Mouse (Mus musculus) left cerebral cortex, adult 18-20 months (tissue): ENCODE results near the gene Gm43638. TPM values are rescaled to one million over a fixed set of nuclear protein-coding genes. Genes with fewer than 3 reads are reported as not detected.
"Not testable (repeated sequence)": the region's sequence is repeated elsewhere in the genome, so short reads cannot be mapped to it uniquely, and the experiment has no call there.

Experiments used
- DNase-seq, 2 experiments: peaks; one replicate each; pipeline ENCODE4 v3.0.0; 2021 to 2022; ENCODE audit warnings: low spot score in 2 of 2, mixed read lengths in 1 of 2
- long read RNA-seq, 2 experiments: library from polyadenylated mRNA; stranded (forward); transcript quantifications; one replicate each; pipeline ENCODE4 v2.0.0; 2021
- total RNA-seq, 2 experiments: library from RNA; stranded (reverse); gene quantifications; 2 replicates each; pipeline ENCODE4 v1.2.3; 2021

Gm43638 gene
- not detected for total RNA-seq
- long read RNA-seq, experiment 1, result 0 reads
- long read RNA-seq, experiment 2, result 0 reads

- not testable (repeated sequence) for DNase-seq
Observed at GRCm38 (mm10) chr5:87486706-87487105, at the start of gene Gm43638. TSS of gene Gm43638 (minus strand) at chr5:87486806.

DNA sequence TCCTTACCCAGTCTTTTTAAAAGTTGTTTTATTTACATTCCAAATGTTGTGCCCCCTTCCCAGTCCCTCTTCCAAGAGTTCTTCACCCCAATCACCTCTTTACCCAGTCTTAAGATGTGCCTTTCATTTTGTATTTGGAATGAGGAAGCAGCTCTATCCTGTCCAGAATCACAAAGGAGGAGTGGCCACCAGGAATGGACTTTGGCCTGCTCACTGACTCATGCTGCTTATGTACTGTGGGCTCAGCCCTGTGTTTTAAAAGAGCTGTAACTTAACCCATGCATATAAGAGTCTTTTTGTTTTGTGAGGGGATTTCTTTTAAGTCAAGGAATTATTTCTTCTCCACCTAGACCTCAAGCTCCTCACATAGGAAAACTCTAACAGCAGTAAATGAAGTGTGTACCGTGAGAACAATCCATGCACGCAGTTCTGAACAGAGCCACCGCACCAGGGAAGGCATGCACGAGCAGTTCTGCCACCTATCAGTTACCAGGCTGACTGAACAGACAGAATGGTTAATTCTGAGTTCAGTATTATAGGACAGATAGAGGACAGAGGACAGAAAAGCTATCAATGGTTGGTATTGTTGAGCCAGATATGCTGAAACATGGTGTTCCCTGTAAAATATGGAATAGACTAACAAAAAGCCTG, 49.5 kb upstream of the Gm43638 start:
- no peak for DNase-seq

DNA sequence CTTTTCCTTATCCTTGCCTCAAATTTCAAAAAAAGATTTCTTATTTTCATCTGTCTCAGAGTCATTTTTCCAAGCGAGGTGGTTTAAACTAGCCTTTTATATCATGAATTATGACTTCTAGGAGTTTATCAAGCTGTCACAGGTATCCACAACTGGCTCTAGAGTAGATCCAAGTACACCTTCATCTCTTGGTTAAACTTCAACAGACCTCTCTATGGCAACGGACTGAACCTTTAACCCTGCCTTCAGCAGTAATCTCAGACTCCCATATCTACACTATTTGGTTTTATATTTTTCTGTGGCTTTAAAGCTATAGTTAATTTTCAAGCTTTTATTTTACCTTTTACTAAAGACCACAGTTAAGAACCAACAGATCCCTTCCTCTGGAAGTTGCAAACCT, 45.7 kb upstream of the Gm43638 start:
- no peak for DNase-seq

DNA sequence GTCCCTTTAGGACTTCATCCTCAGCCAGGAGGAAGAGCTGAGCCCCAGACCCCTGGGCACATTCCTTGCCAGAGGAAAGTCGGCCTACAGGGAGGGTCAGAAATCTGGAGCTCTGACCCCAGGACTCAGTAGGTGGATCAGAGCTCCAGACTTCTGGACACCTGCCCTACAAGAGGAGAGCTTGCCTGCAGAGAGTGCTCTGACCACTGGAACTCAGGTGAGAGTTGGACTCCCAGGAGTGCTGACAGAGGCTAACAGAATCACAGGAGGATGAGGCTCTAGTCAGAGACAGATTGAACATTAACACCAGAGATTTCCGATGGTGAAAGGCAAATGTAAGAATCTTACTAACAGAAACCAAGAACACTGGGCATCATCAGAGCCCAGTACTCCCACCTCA, 37.0 kb upstream of the Gm43638 start:
- DNase-seq, result not testable (repeated sequence)

DNA sequence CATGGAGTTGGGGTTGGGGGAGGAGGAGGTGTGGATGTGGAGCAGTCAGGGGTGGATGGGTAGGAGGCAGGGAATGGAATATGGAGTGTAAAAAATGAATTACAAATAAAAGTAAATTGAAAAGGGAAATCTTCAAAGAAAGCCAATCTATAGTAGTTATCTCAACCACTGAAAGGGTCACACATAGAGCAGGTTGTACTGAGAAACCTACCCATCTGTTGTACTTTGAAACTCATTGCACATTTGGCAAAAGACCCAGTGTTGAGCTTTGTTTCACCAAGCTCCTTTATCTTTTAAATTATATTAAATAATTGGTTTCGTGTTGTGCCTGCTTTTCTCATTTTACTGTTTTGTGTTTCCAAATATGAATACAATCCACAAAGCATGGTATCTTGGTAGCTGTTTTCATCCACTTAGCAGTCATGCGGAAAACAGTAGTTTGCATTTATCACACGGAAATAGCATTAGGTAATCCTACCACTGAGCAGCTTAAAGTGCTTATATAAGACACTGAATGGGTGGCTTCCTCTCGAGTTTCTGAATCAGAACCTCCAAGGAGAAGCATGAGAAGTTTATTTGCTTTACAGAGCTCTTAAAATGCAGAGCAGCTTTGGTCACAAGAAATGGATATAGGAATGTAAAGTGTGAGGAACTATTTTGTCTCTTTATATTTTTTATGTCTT, 19.3 kb upstream of the Gm43638 start:
- no peak for DNase-seq

GRCm38 (mm10) chr5:87502687-87503086, 16.1 kb upstream of the Gm43638 start:
- no peak for DNase-seq

GRCm38 (mm10) chr5:87499341-87499740, 12.7 kb upstream of the Gm43638 start:
- no peak for DNase-seq

DNA sequence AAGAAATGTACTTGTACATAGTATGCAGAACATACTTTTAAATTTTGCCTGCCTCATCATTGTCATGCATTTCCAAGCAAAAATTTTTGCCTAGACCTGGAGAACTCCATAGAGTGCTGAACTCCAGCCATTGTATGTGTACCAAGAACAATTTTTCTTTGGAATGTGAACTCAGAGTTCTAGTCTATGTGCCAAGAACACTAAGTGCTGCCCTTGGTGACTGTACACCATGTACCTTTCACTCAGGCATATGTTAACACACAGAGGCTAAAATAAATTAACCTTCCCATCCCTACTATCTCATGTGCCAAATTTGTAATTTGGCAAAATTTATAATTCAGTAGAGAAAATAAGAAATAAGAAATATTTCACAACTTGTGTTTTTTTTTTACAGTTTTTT, 12.3 kb upstream of the Gm43638 start:
- no peak for DNase-seq

GRCm38 (mm10) chr5:87490771-87491170, 4.2 kb upstream of the Gm43638 start, which contains the start of gene Ugt2a1:
TSS of gene Ugt2a1 (minus strand) at chr5:87490871.
- DNase-seq, result no peak

DNA sequence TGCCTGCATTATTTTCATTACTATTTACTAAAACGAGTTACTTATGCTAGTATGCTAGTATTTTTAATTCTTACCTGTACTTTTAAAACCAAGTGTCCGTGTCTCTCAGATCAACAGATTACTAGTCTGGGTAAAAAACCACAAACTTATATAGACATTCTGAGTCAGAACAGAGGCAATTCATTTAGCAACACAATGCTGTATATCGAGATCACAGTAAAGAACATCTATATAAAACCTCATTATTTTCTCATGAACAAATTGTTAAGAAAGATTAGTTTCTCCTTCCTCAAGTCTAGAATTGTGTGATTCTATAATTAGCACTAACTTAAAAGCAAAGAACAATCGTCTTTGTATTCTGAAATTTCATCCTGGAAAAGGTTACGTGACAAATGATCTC, 4.4 kb downstream of the Gm43638 start, which contains the start of gene Ugt2a2:
Gene Ugt2a2, minus strand, starts transcription at position 101 of the 400 bp plus-strand sequence.
- DNase-seq, result no peak

DNA sequence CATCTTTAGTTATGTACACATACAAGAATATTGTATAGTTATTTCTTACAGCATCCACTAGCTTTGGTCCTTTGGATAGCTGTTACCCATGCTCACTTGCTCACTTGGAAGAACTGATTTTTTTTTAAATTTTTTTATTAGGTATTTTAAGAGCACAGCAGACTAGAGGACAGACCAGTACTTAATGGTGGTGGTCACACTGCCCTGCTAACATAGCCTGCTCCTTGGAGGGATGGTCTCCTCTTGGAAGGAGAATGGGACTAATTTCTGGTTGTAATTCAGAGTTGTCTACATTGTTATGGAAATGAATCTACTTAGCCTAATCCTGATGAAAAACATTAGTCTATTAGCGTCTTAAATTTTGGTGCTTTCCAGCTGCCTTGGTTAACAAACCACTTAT, 27.8 kb downstream of the Gm43638 start:
- no peak for DNase-seq

GRCm38 (mm10) chr5:87457701-87458100, 28.9 kb downstream of the Gm43638 start:
- DNase-seq, result no peak

DNA sequence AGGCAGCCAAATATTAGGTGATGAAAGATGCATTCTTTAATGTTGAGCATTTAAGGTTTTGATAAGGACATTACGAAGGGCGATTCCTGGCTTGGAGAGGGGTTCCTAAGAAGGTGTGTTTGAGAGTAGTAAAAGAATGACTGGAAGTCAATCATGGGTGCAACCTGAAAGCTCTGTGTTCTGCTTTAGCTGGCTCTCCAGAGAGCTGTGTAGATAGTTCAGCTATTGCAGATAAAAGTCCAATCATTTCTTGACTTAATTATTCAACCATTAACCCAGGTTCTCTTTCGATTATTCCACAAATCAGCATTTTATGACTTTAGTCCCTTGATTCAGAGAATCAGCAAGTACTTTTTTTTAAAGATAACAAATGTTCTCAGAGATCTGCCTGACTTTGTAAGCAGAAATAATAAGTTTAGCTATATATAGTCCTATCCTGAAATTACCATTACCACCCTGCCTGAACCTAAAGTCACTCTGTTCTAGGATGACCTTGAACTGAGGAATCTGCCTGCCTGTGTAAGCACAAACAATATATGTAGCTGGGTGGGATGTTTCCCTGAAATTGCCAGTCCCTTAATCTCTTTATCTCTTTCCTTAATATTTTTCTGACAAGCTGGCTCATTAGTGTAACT, 30.3 kb downstream of the Gm43638 start:
- DNase-seq, result no peak

- no peak for DNase-seq
Observed at GRCm38 (mm10) chr5:87455519-87455918, 31.1 kb downstream of the Gm43638 start.

DNA sequence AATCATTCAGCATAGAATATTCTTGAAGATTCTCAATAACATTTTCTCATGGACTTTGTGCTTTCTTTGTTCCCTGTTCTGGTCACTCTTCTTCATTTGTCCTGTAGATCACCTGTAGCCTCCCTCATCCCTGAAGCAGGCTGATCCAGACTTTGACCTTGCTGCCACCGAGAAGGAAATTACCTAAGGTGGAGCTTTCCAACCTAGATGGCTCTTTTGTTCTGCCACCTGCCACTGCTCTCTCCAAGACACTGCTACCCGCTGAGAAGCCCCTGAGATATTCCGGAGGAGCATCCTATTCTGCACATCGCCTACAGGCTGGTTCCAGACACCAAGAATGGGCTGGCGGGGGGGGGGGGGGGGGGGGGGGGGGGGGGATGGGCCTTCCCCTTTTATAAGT, 34.1 kb downstream of the Gm43638 start:
- not testable (repeated sequence) for DNase-seq

DNA sequence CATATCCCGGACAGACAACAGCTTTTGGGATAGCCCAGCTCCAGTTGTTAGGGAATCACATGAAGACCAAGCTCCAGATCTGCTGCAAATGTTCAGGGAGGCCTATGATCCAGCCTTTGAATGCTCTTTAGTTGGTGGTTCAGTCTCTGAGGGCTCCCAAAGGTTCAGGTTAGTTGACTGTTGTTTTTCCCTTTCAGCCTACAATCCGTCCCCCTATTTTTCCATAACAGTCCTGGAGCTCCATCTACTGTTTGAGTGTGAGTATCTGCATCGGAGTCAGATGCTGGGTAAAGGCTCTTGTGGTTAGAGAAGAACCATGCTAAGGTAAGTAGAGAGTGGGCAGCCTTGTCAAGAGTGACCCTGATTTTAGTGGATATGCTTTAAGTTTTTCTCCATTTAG, 50.3 kb downstream of the Gm43638 start:
- peak in 1 of 2 experiments; percentile 11 for DNase-seq

GRCm38 (mm10) chr5:87425676-87426075, 60.9 kb downstream of the Gm43638 start:
- no peak for DNase-seq

DNA sequence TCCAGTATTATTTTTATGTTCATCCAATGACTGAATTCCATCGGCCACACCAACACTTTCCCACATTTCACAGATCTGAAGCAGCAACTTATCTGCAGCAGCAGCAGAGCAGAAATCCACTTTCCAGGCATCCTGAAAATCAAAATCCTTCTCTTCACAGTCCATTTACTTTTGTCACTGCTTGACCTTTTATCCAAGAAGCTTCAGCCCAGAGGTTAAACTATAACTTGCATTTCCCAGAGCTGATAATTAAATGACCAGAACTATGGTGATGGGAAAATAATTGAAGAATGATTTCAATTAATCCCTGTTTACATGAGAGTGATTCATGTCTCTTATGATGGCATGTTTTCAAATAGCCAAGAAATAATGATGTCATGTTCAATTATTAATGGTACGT, 62.6 kb downstream of the Gm43638 start, which contains the start of gene Ugt2b38:
Gene Ugt2b38, minus strand, starts transcription at position 163 of the 400 bp plus-strand sequence.
- DNase-seq, result not testable (repeated sequence)
